Mouse (Mus musculus): ENCODE results near the gene Myo1h.

The Myo1h gene

GRCm38 (mm10) chr5:114288874-114289273 lies at the start of gene Myo1h:
Gene Myo1h (plus strand): TSS chr5:114289166.
- no peak for DNase-seq (ENCODE audit: low read depth, low spot score)

GRCm38 (mm10) chr5:114239737-114240136 lies 49.2 kb upstream of the Myo1h start:
- no peak for DNase-seq (ENCODE audit: low read depth, low spot score)

GRCm38 (mm10) chr5:114246465-114246864 lies 42.5 kb upstream of the Myo1h start:
- peak; percentile 24 for DNase-seq (ENCODE audit: low read depth, low spot score)

GRCm38 (mm10) chr5:114248174-114248589 lies 40.8 kb upstream of the Myo1h start:
- DNase-seq (ENCODE audit: low read depth, low spot score): peak; percentile 64

- no peak for DNase-seq (ENCODE audit: low read depth, low spot score)
Observed at GRCm38 (mm10) chr5:114259495-114259894, 29.5 kb upstream of the Myo1h start.

GRCm38 (mm10) chr5:114261494-114261893 lies 27.5 kb upstream of the Myo1h start:
- DNase-seq (ENCODE audit: low read depth, low spot score): no peak

GRCm38 (mm10) chr5:114264030-114264459 lies 24.9 kb upstream of the Myo1h start:
- DNase-seq (ENCODE audit: low read depth, low spot score): no peak

- DNase-seq (ENCODE audit: low read depth, low spot score): no peak
Observed at GRCm38 (mm10) chr5:114264791-114265190, 24.2 kb upstream of the Myo1h start.

GRCm38 (mm10) chr5:114268646-114269045 lies 20.3 kb upstream of the Myo1h start:
- no peak for DNase-seq (ENCODE audit: low read depth, low spot score)

- no peak for DNase-seq (ENCODE audit: low read depth, low spot score)
Observed at GRCm38 (mm10) chr5:114269499-114269898, 19.5 kb upstream of the Myo1h start.

GRCm38 (mm10) chr5:114269984-114270383 lies 19.0 kb upstream of the Myo1h start:
- DNase-seq (ENCODE audit: low read depth, low spot score): no peak

- DNase-seq (ENCODE audit: low read depth, low spot score): no peak
Observed at GRCm38 (mm10) chr5:114273693-114274402, 15.1 kb upstream of the Myo1h start, which contains the start of gene Foxn4. Gene Foxn4 (minus strand): TSS chr5:114273807.

- no peak for DNase-seq (ENCODE audit: low read depth, low spot score)
Observed at GRCm38 (mm10) chr5:114275339-114275738, 13.6 kb upstream of the Myo1h start.

- DNase-seq (ENCODE audit: low read depth, low spot score): no peak
Observed at GRCm38 (mm10) chr5:114275991-114276390, 13.0 kb upstream of the Myo1h start.

GRCm38 (mm10) chr5:114279382-114280143 lies 9.4 kb upstream of the Myo1h start:
- DNase-seq (ENCODE audit: low read depth, low spot score): no peak

GRCm38 (mm10) chr5:114282346-114282745 lies 6.6 kb upstream of the Myo1h start:
- no peak for DNase-seq (ENCODE audit: low read depth, low spot score)

- DNase-seq (ENCODE audit: low read depth, low spot score): no peak
Observed at GRCm38 (mm10) chr5:114284604-114285397, 4.2 kb upstream of the Myo1h start.

- DNase-seq (ENCODE audit: low read depth, low spot score): no peak
Observed at GRCm38 (mm10) chr5:114285398-114285700, 3.6 kb upstream of the Myo1h start.

- DNase-seq (ENCODE audit: low read depth, low spot score): no peak
Observed at GRCm38 (mm10) chr5:114286102-114286501, 2.9 kb upstream of the Myo1h start.

GRCm38 (mm10) chr5:114286872-114287571 lies 1.9 kb upstream of the Myo1h start:
- DNase-seq (ENCODE audit: low read depth, low spot score): no peak

GRCm38 (mm10) chr5:114288396-114288795 lies 570 bp upstream of the Myo1h start:
- DNase-seq (ENCODE audit: low read depth, low spot score): no peak

GRCm38 (mm10) chr5:114290004-114290403 lies 1.0 kb downstream of the Myo1h start:
- no peak for DNase-seq (ENCODE audit: low read depth, low spot score)

Data from CD4-positive helper T cell, adult 2 months (primary cell).